Mouse (Mus musculus): ENCODE measurements around the gene Hspbp1. TPM values are rescaled to one million over a fixed set of nuclear protein-coding genes. Genes with fewer than 3 reads are reported as not detected.
A peak's percentile ranks its signal among the peaks of the same experiment; 100 is the strongest.

The Hspbp1 gene
- polyA plus RNA-seq, 1 experiment from 2014 or later = 84.8 TPM

DNA sequence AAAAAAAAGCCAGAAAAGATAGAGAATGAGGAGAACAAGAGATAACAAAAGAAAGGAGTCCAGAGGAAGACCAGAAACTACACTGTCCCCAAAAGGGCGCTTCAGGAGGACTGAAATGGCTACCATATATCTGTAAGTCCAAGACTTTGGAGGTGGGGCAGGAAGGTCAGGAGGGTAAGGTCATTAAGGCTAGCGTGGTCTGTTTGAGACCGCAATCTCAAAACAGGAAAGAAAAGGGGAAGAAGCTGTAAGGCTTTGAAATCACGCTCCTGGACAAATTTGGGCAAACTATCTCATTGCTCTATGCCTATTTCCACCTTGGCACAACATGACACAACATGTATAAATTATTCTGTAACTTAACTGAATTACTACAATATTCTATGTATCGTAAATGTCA lies 1.6 kb downstream of the Hspbp1 start:
- no peak overlapping the region for H3K4me3 ChIP-seq (ENCODE audit: low read depth, low read length)
- H3K4me2 ChIP-seq (replicated peaks; ENCODE audit: low read depth, low read length) = no peak overlapping the region
- H3K36me3 ChIP-seq (ENCODE audit: control insufficient read depth, insufficient read depth, low read length) = peaks cover 11% of the 10 kb centered on the region; the same call in 1 of the 2 replicates
- no peaks in the 10 kb centered on the region for H3K27me3 ChIP-seq (ENCODE audit: control insufficient read depth, insufficient read depth, low read length)
- H3K27ac ChIP-seq (ENCODE audit: low read length) = no peak overlapping the region
- H3K9ac ChIP-seq (replicated peaks; ENCODE audit: low read depth, low read length) = no peak overlapping the region
- H3K9me3 ChIP-seq (ENCODE audit: control insufficient read depth, low read depth, low read length) = no peaks in the 10 kb centered on the region
- H3K4me1 ChIP-seq (ENCODE audit: control insufficient read depth, insufficient read depth, low read length) = peaks cover 8% of the 10 kb centered on the region
- WGBS = 88% methylated on average over 5 of the region's 5 CpGs
- no peak for ATAC-seq (ENCODE audit: insufficient number of reproducible peaks, insufficient read depth, low FRiP score, low read depth)

DNA sequence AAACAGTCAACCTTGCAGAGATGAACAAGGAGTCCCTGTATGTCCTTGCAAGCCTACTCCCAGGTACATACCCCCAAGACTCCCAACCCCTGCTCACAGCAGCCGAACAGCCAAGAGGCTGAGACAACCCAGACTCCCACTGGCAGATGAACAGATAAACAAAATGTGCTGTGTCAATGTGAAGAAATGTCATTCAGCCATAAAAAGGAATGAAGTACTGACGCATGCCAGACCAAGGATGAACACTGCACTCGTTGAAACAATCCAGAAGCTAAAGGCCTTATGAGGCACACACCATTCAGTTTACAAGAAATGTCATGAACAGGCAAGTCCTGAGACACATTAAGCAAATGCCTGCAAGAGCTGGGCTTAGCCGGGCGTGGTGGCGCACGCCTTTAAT lies 9.7 kb downstream of the Hspbp1 start:
- H3K36me3 ChIP-seq (ENCODE audit: control insufficient read depth, insufficient read depth, low read length) = peaks cover 12% of the 10 kb centered on the region
- H3K4me2 ChIP-seq (replicated peaks; ENCODE audit: low read depth, low read length) = no peak overlapping the region
- H3K9ac ChIP-seq (replicated peaks; ENCODE audit: low read depth, low read length) = no peak overlapping the region
- H3K27ac ChIP-seq (ENCODE audit: low read length) = no peak overlapping the region
- ATAC-seq (ENCODE audit: insufficient number of reproducible peaks, insufficient read depth, low FRiP score, low read depth) = peak; percentile 51; the same call in 1 of the 2 replicates
- no peak overlapping the region for H3K4me3 ChIP-seq (ENCODE audit: low read depth, low read length)
- WGBS = 61% methylated on average over 7 of the region's 7 CpGs
- no peaks in the 10 kb centered on the region for H3K9me3 ChIP-seq (ENCODE audit: control insufficient read depth, low read depth, low read length)
- no peaks in the 10 kb centered on the region for H3K27me3 ChIP-seq (ENCODE audit: control insufficient read depth, insufficient read depth, low read length)
- no peaks in the 10 kb centered on the region for H3K4me1 ChIP-seq (ENCODE audit: control insufficient read depth, insufficient read depth, low read length)

DNA sequence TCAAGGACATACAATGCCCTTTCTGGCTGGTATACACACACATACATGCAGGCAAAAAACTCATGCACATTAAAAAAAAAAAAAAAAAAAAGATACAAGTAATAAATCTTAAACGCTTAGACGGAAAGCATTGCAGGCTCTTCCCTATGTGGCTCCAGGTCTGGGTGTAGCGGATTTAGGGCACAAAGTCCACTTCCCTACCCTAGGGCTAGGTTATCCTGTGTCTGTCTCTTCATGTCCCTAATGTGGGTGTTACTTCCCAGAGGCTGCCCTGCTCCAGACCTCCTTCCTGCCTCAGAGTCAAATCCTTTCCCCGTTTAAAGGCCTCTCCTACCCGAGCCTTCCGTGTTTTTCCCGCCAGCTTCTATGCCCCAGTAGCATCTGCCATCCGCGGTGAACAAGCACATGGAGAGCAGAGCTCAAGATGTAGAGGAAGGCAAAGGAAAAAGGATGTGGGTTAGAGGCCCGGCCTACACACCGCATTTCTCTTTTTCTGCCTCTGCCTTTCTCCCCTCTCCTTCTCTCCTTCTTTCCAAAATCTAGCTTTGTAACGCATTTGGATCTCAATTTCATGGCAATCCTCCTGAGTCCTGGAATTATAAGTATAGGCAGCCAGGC lies 10.6 kb downstream of the Hspbp1 start:
- ATAC-seq (ENCODE audit: insufficient number of reproducible peaks, insufficient read depth, low FRiP score, low read depth) = no peak
- Histone ChIP-seq H3K27me3 (ENCODE audit: control insufficient read depth, insufficient read depth, low read length) (no peaks in the 10 kb centered on the region), H3K9me3 (ENCODE audit: control insufficient read depth, low read depth, low read length) (no peaks in the 10 kb centered on the region), H3K9ac (replicated peaks; ENCODE audit: low read depth, low read length) (no peak overlapping the region), H3K36me3 (ENCODE audit: control insufficient read depth, insufficient read depth, low read length) (peaks cover 12% of the 10 kb centered on the region), H3K4me1 (ENCODE audit: control insufficient read depth, insufficient read depth, low read length) (no peaks in the 10 kb centered on the region), H3K4me2 (replicated peaks; ENCODE audit: low read depth, low read length) (no peak overlapping the region), H3K4me3 (ENCODE audit: low read depth, low read length) (no peak overlapping the region), H3K27ac (ENCODE audit: low read length) (peak overlapping the region; percentile 39; the same call in 1 of the 2 replicates)
- WGBS = 85% methylated on average over 12 of the region's 12 CpGs

DNA sequence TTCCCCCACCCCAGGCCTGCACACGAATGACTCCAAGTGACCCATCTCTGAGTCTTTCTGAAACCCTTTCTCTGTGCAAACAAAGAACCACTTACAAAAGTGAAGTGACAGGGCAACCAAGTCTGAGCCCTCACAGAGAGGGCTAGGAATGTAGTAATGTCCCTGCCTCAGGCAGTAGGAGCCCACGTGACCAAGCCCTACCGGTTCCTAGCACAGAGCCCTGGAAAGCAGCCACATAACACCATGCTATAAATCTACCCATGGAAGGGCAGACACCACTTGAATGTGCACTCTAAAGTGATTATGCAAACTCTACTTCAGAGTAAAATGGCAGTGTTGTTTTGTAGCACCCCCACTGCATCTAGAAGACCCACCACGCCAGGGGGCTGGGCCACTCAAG lies 12.9 kb downstream of the Hspbp1 start:
- ATAC-seq (ENCODE audit: insufficient number of reproducible peaks, insufficient read depth, low FRiP score, low read depth) = peak; percentile 53; the same call in 1 of the 2 replicates
- Histone ChIP-seq H3K27me3 (ENCODE audit: control insufficient read depth, insufficient read depth, low read length) (no peaks in the 10 kb centered on the region), H3K9ac (replicated peaks; ENCODE audit: low read depth, low read length) (no peak overlapping the region), H3K4me2 (replicated peaks; ENCODE audit: low read depth, low read length) (no peak overlapping the region), H3K4me1 (ENCODE audit: control insufficient read depth, insufficient read depth, low read length) (no peaks in the 10 kb centered on the region), H3K4me3 (ENCODE audit: low read depth, low read length) (no peak overlapping the region), H3K36me3 (ENCODE audit: control insufficient read depth, insufficient read depth, low read length) (peaks cover 14% of the 10 kb centered on the region), H3K27ac (ENCODE audit: low read length) (no peak overlapping the region), H3K9me3 (ENCODE audit: control insufficient read depth, low read depth, low read length) (no peaks in the 10 kb centered on the region)
- WGBS = 67% methylated on average over 4 of the region's 4 CpGs

DNA sequence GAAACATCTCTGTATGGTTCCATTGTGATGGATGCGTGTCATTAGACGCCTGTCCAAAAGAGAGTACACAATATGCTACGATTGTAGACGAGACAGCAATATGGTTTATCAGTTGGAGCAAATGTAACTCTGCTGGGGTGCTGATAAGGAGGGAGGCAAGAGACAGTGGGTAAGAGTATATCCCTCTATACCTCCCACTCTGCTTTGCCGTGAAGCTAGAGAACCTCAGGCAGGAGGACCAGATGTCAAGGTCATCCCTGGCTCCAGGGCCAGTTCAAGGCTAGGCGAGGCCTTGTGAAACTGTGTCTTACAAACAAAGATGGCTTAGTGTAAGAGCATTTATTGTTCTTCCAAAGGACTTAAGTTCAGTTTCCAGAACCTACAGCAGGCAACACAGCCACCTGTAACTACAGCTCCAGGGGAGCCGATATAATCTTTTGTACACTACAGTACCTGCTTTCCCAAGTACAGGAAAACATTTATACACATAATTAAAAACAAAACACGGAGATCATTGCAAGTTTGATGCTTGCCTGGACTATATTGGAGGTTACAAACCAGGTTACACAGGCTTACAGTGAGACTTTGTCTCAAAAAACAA lies 14.1 kb downstream of the Hspbp1 start:
- ATAC-seq (ENCODE audit: insufficient number of reproducible peaks, insufficient read depth, low FRiP score, low read depth) = no peak; the same call in 1 of the 2 replicates
- Histone ChIP-seq H3K4me3 (ENCODE audit: low read depth, low read length) (no peak overlapping the region), H3K27ac (ENCODE audit: low read length) (no peak overlapping the region), H3K27me3 (ENCODE audit: control insufficient read depth, insufficient read depth, low read length) (no peaks in the 10 kb centered on the region), H3K36me3 (ENCODE audit: control insufficient read depth, insufficient read depth, low read length) (peaks cover 19% of the 10 kb centered on the region), H3K9me3 (ENCODE audit: control insufficient read depth, low read depth, low read length) (no peaks in the 10 kb centered on the region), H3K4me1 (ENCODE audit: control insufficient read depth, insufficient read depth, low read length) (no peaks in the 10 kb centered on the region), H3K4me2 (replicated peaks; ENCODE audit: low read depth, low read length) (no peak overlapping the region), H3K9ac (replicated peaks; ENCODE audit: low read depth, low read length) (no peak overlapping the region)
- WGBS = 88% methylated on average over 8 of the region's 8 CpGs

DNA sequence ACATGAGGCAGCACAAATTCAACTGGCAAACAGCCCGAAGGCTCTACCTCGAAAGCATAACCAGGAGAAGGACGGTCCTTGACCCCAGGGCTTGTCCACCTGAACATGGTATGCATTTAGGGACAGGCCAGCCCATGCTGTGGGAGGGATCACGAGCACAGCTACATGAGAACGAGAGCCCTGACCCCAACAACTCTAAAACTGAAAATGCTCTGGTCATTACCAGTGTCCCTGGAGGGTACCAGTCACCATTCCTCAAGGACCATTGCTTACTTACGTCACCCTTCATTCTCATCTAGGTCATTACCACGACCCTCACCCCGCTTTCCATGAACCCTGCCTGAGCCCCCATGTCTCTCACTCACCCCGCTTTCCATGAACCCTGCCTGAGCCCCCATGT lies 15.7 kb downstream of the Hspbp1 start:
- Histone ChIP-seq H3K9me3 (ENCODE audit: control insufficient read depth, low read depth, low read length) (no peaks in the 10 kb centered on the region), H3K4me3 (ENCODE audit: low read depth, low read length) (no peak overlapping the region), H3K36me3 (ENCODE audit: control insufficient read depth, insufficient read depth, low read length) (peaks cover 24% of the 10 kb centered on the region), H3K27ac (ENCODE audit: low read length) (no peak overlapping the region), H3K27me3 (ENCODE audit: control insufficient read depth, insufficient read depth, low read length) (no peaks in the 10 kb centered on the region), H3K4me1 (ENCODE audit: control insufficient read depth, insufficient read depth, low read length) (no peaks in the 10 kb centered on the region), H3K9ac (replicated peaks; ENCODE audit: low read depth, low read length) (no peak overlapping the region), H3K4me2 (replicated peaks; ENCODE audit: low read depth, low read length) (no peak overlapping the region)
- ATAC-seq (ENCODE audit: insufficient number of reproducible peaks, insufficient read depth, low FRiP score, low read depth) = no peak
- 93% methylated on average over 9 of the region's 9 CpGs for WGBS

DNA sequence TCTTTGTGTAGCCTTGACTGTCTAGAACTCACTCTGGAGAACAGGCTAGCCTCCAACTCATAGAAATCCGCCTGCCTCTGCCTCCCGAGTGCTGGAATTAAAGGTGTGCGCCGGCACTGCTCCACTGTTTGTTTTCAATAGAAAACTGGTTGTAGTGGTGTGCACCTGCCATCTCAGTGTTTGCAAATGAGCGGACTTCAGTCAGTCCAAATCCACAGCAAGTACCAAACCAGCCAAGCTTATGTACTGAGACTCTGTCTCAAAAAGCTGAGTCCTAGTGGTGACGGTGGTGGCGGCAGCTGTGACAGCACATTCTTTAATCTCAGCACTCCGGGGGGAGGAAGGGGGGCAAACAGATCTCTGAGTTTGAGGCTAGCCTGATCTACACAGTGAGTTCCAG lies 16.4 kb downstream of the Hspbp1 start:
- ATAC-seq (ENCODE audit: insufficient number of reproducible peaks, insufficient read depth, low FRiP score, low read depth) = no peak
- 96% methylated on average over 8 of the region's 8 CpGs for WGBS

DNA sequence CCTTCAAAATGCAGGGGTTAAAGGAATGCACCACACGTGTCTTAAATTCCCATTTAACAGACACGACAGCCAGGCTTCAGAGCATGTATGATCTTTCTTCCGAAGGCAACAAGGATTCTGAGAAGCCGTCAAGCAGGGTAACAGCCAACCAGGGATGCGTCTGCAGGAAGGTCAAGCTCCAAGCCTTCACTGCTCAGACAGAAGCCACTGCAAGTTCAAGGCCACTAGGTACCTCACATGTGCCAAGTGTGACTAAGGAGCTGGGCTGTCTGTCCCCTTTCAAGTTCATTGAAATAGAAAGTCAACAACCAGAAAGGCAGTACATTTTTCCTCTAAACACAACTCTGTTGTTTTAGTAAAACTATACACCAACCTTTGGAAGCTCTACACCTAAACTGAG lies 18.0 kb downstream of the Hspbp1 start:
- ATAC-seq (ENCODE audit: insufficient number of reproducible peaks, insufficient read depth, low FRiP score, low read depth) = no peak
- no peak overlapping the region for H3K4me3 ChIP-seq (ENCODE audit: low read depth, low read length)
- no peaks in the 10 kb centered on the region for H3K4me1 ChIP-seq (ENCODE audit: control insufficient read depth, insufficient read depth, low read length)
- 96% methylated on average over 5 of the region's 5 CpGs for WGBS
- no peak overlapping the region for H3K27ac ChIP-seq (ENCODE audit: low read length)
- H3K9ac ChIP-seq (replicated peaks; ENCODE audit: low read depth, low read length) = no peak overlapping the region
- no peak overlapping the region for H3K4me2 ChIP-seq (replicated peaks; ENCODE audit: low read depth, low read length)
- H3K27me3 ChIP-seq (ENCODE audit: control insufficient read depth, insufficient read depth, low read length) = no peaks in the 10 kb centered on the region
- H3K36me3 ChIP-seq (ENCODE audit: control insufficient read depth, insufficient read depth, low read length) = peaks cover 28% of the 10 kb centered on the region
- H3K9me3 ChIP-seq (ENCODE audit: control insufficient read depth, low read depth, low read length) = no peaks in the 10 kb centered on the region

More for the DNA sequence above, 16.4 kb downstream of the Hspbp1 start:
- Histone ChIP-seq H3K4me2 (replicated peaks; ENCODE audit: low read depth, low read length) (no peak overlapping the region), H3K36me3 (ENCODE audit: control insufficient read depth, insufficient read depth, low read length) (peaks cover 25% of the 10 kb centered on the region), H3K4me1 (ENCODE audit: control insufficient read depth, insufficient read depth, low read length) (no peaks in the 10 kb centered on the region), H3K27ac (ENCODE audit: low read length) (no peak overlapping the region), H3K9ac (replicated peaks; ENCODE audit: low read depth, low read length) (no peak overlapping the region), H3K9me3 (ENCODE audit: control insufficient read depth, low read depth, low read length) (no peaks in the 10 kb centered on the region), H3K27me3 (ENCODE audit: control insufficient read depth, insufficient read depth, low read length) (no peaks in the 10 kb centered on the region), H3K4me3 (ENCODE audit: low read depth, low read length) (no peak overlapping the region)

DNA sequence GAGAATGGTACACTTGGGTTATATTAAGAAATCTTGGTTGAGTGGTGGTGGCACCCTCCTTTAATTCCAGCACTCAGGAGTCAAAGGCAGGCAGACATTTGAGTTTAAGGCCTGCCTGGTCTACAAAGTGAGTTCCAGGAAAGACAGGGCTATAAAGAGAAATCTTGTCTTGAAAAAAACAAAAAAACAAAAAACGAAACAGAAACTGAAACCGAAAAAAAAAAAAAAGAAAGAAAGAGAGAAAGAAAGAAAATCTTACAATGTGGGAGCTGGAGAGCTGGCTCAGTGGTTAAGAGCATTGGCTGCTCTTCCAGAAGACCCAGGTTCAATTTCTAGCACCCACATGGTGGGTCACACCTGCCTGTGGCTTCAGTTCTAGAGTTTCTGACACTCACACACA lies 21.1 kb downstream of the Hspbp1 start:
- H3K4me3 ChIP-seq (ENCODE audit: low read depth, low read length) = no peak overlapping the region
- WGBS = 92% methylated on average over 2 of the region's 2 CpGs
- H3K4me1 ChIP-seq (ENCODE audit: control insufficient read depth, insufficient read depth, low read length) = peaks cover 6% of the 10 kb centered on the region; the same call in 1 of the 2 replicates
- no peak overlapping the region for H3K4me2 ChIP-seq (replicated peaks; ENCODE audit: low read depth, low read length)
- peaks cover 18% of the 10 kb centered on the region for H3K36me3 ChIP-seq (ENCODE audit: control insufficient read depth, insufficient read depth, low read length)
- no peaks in the 10 kb centered on the region for H3K27me3 ChIP-seq (ENCODE audit: control insufficient read depth, insufficient read depth, low read length)
- no peaks in the 10 kb centered on the region for H3K9me3 ChIP-seq (ENCODE audit: control insufficient read depth, low read depth, low read length)
- H3K27ac ChIP-seq (ENCODE audit: low read length) = no peak overlapping the region
- H3K9ac ChIP-seq (replicated peaks; ENCODE audit: low read depth, low read length) = no peak overlapping the region
- no peak for ATAC-seq (ENCODE audit: insufficient number of reproducible peaks, insufficient read depth, low FRiP score, low read depth)
